Mouse (Mus musculus): Measurements from ENCODE around the gene Zfp128. TPM values are rescaled to one million over a fixed set of nuclear protein-coding genes. Genes with fewer than 3 reads are reported as not detected.
A peak's percentile ranks its signal among the peaks of the same experiment; 100 is the strongest.
"Not testable (repeated sequence)": the region's sequence is repeated elsewhere in the genome, so short reads cannot be mapped to it uniquely, and the experiment has no call there.

The Zfp128 gene
- polyA plus RNA-seq, 2 experiments, result 0.39 to 0.49 TPM

DNA sequence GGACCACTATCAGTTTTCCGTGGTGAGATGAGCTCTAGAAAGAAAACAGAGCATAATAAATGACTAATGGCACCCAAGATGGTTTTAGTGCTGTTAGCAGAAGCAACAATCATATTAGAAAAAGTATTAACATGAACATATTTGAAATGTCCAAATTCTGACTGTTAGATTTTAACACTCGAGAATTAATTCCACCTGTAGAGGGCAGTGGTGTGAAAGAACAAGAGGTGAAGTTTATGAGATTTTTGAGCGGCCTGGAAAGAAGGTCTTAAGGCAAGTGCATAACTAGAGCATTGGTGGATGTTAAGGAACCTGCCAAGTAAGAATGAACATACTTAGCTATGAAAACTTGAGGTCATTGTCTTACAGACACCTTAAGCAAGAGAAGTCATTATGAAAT is 6.7 kb upstream of the Zfp128 start:
- no peaks in the 10 kb centered on the region for H3K9me3 ChIP-seq (ENCODE audit: control insufficient read depth, low read length)
- no peaks in the 10 kb centered on the region for H3K27me3 ChIP-seq (ENCODE audit: control insufficient read depth, insufficient read depth, low read length)
- no peak for ATAC-seq (ENCODE audit: insufficient read depth)
- DNase-seq (ENCODE audit: low read depth in 3 of 3, low spot score in 3 of 3), result peak in 2 of 3 experiments; percentile 24 to 33
- H3K4me3 ChIP-seq (ENCODE audit: insufficient read depth in 1 of 2, low read depth in 2 of 2, low read length in 2 of 2), result no peak overlapping the region
- no peak overlapping the region for H3K9ac ChIP-seq (replicated peaks)
- H3K36me3 ChIP-seq (replicated peaks; ENCODE audit: control insufficient read depth, insufficient read depth, low read depth), result no peaks in the 10 kb centered on the region
- 11% methylated on average over 3 of the region's 3 CpGs for WGBS (ENCODE audit: insufficient replicate concordance)
- no peak overlapping the region for H3K27ac ChIP-seq
- no peak overlapping the region for H3K4me2 ChIP-seq (ENCODE audit: low read depth)
- H3K4me1 ChIP-seq (replicated peaks; ENCODE audit: control insufficient read depth in 2 of 2, insufficient read depth in 2 of 2, low read length in 1 of 2), result no peaks in the 10 kb centered on the region
- peak; percentile 18; the same call in 1 of the 2 replicates for TF ChIP-seq CTCF (IDR thresholded peaks at IDR 0.05; ENCODE audit: low read depth)
- TF ChIP-seq EP300 (IDR thresholded peaks at IDR 0.05; ENCODE audit: low read depth), result no peak

DNA sequence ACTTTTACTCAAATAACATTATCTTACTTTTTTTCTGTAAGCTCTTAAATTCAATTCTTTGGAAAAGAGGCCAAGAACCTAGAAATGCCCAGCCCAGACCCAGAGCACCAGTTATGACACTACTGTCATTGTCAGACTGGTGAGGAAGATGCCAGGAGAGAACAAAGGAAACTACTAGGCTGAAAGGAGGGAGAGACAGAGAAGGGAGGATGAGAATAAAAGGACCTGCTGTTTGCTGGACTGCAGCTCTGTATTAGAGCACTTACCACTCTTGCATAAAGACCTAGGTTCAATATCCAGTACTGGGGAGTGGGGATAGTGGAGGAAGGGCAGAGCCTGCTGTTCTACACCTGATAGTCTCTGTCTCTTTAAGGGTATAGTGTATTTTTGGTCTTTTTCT is 941 bp upstream of the Zfp128 start:
- no peak overlapping the region for H3K4me2 ChIP-seq (ENCODE audit: low read depth)
- no peak for ATAC-seq (ENCODE audit: insufficient read depth)
- DNase-seq (ENCODE audit: low read depth in 3 of 3, low spot score in 3 of 3), result no peak
- no peak overlapping the region for H3K4me3 ChIP-seq (ENCODE audit: insufficient read depth in 1 of 2, low read depth in 2 of 2, low read length in 2 of 2)
- no peaks in the 10 kb centered on the region for H3K27me3 ChIP-seq (ENCODE audit: control insufficient read depth, insufficient read depth, low read length)
- peaks cover 0 to 6% of the 10 kb centered on the region in 2 experiments; a peak in 1 of 4 replicates for H3K4me1 ChIP-seq (replicated peaks; ENCODE audit: control insufficient read depth in 2 of 2, insufficient read depth in 2 of 2, low read length in 1 of 2)
- H3K36me3 ChIP-seq (replicated peaks; ENCODE audit: control insufficient read depth, insufficient read depth, low read depth), result no peaks in the 10 kb centered on the region
- H3K9ac ChIP-seq (replicated peaks), result no peak overlapping the region
- H3K9me3 ChIP-seq (ENCODE audit: control insufficient read depth, low read length), result no peaks in the 10 kb centered on the region
- no peak overlapping the region for H3K27ac ChIP-seq
- no peak for TF ChIP-seq EP300 (IDR thresholded peaks at IDR 0.05; ENCODE audit: low read depth)
- TF ChIP-seq CTCF (IDR thresholded peaks at IDR 0.05; ENCODE audit: low read depth), result no peak

DNA sequence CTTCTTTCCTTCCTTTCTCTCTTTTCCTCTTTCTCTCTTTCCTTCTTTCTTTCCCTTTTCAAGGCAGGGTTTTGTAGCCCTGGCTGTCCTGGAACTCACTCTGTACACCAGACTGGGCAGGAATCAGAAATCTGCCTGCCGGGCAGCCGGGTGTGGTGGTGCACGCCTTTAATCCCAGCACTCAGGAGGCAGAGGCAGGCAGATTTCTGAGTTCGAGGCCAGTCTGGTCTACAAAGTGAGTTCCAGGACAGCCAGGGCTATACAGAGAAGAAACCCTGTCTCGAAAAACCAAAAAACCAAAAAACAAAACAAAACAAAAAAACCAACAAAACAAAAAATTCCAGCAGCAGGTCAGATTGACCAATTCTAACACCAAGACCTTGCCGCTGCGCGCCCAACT is 480 bp upstream of the Zfp128 start:
- 30% methylated on average over 8 of the region's 8 CpGs for WGBS (ENCODE audit: insufficient replicate concordance)
- H3K27me3 ChIP-seq (ENCODE audit: control insufficient read depth, insufficient read depth, low read length); H3K27ac ChIP-seq; H3K9me3 ChIP-seq (ENCODE audit: control insufficient read depth, low read length); ATAC-seq (ENCODE audit: insufficient read depth); H3K4me1 ChIP-seq (replicated peaks; ENCODE audit: control insufficient read depth in 2 of 2, insufficient read depth in 2 of 2, low read length in 1 of 2); H3K9ac ChIP-seq (replicated peaks); H3K36me3 ChIP-seq (replicated peaks; ENCODE audit: control insufficient read depth, insufficient read depth, low read depth); DNase-seq (ENCODE audit: low read depth in 3 of 3, low spot score in 3 of 3): not testable (repeated sequence)
- H3K4me3 ChIP-seq (ENCODE audit: insufficient read depth in 1 of 2, low read depth in 2 of 2, low read length in 2 of 2), result peak overlapping the region; percentile 57 to 59
- H3K4me2 ChIP-seq (ENCODE audit: low read depth), result peak overlapping the region; percentile 72

DNA sequence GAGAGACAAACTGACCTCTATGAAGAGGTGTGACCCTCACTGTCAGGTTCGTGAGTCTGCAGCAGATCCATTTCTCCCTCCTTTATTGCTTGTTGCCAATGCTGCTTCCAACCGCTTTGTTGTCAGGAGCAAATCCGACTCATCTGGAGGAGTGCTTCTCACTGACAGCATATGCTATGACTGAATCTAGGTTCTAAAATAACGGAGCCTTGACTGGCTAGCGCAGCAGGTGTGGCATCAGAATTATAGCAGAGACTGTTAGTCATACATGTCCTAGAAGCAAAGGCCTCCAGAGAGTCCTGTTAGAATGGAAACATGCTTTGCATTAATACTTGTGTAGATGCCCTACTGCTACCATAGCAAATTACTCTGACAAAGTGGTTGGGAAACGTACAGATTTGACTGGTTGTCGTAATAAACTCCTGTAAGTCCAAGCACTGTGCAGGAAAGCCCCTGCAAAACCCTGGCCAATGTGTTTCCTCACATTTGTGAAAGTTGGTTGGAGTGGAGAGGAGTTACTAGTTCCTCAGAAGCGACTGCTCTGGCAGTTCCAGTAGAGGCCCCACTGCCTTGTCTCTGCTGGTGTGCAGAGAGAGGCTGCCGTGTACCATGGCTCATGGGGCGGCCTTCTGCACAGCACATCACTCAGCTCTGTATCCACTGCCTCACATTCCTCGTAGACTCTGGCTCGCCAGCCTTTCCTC is 5.7 kb downstream of the Zfp128 start:
- 77% methylated on average over 12 of the region's 12 CpGs for WGBS (ENCODE audit: insufficient replicate concordance)
- no peaks in the 10 kb centered on the region for H3K36me3 ChIP-seq (replicated peaks; ENCODE audit: control insufficient read depth, insufficient read depth, low read depth)
- no peak overlapping the region for H3K27ac ChIP-seq
- no peak overlapping the region for H3K4me2 ChIP-seq (ENCODE audit: low read depth)
- peaks cover 0 to 1% of the 10 kb centered on the region in 2 experiments; a peak in 1 of 4 replicates for H3K4me1 ChIP-seq (replicated peaks; ENCODE audit: control insufficient read depth in 2 of 2, insufficient read depth in 2 of 2, low read length in 1 of 2)
- no peak overlapping the region for H3K4me3 ChIP-seq (ENCODE audit: insufficient read depth in 1 of 2, low read depth in 2 of 2, low read length in 2 of 2)
- no peaks in the 10 kb centered on the region for H3K27me3 ChIP-seq (ENCODE audit: control insufficient read depth, insufficient read depth, low read length)
- TF ChIP-seq CTCF (IDR thresholded peaks at IDR 0.05; ENCODE audit: low read depth), result no peak
- TF ChIP-seq EP300 (IDR thresholded peaks at IDR 0.05; ENCODE audit: low read depth), result no peak
- H3K9ac ChIP-seq (replicated peaks), result no peak overlapping the region
- ATAC-seq (ENCODE audit: insufficient read depth) (no peak), DNase-seq (ENCODE audit: low read depth in 3 of 3, low spot score in 3 of 3) (no peak)
- H3K9me3 ChIP-seq (ENCODE audit: control insufficient read depth, low read length), result no peaks in the 10 kb centered on the region

DNA sequence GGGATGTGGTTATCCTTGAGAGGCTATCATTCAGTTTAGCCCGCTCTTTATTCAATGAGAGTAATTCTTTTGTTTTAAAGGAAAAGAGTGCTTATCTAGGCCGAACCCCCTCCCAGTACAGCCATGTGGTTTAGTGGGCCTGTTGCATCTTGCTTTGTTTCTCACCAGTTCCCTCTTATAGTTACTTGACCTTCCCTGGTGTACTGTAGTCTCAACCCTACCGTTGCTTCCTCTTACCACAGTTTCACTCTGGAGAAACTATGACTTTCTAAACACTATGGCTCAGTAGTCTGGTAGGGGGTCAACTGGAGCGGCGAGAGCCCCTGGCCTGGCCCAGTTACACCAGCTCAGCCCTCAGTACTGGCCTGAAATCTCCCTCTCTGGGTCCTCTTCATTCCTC is 6.6 kb downstream of the Zfp128 start:
- 76% methylated on average over 5 of the region's 5 CpGs for whole genome bisulfite sequencing (ENCODE audit: insufficient replicate concordance)
- Histone ChIP-seq H3K27me3 (ENCODE audit: control insufficient read depth, insufficient read depth, low read length) (no peaks in the 10 kb centered on the region), H3K9ac (replicated peaks) (no peak overlapping the region), H3K27ac (no peak overlapping the region), H3K36me3 (replicated peaks; ENCODE audit: control insufficient read depth, insufficient read depth, low read depth) (no peaks in the 10 kb centered on the region), H3K4me3 (ENCODE audit: insufficient read depth in 1 of 2, low read depth in 2 of 2, low read length in 2 of 2) (no peak overlapping the region), H3K9me3 (ENCODE audit: control insufficient read depth, low read length) (no peaks in the 10 kb centered on the region), H3K4me1 (replicated peaks; ENCODE audit: control insufficient read depth in 2 of 2, insufficient read depth in 2 of 2, low read length in 1 of 2) (no peaks in the 10 kb centered on the region), H3K4me2 (ENCODE audit: low read depth) (no peak overlapping the region)
- DNase-seq (ENCODE audit: low read depth in 3 of 3, low spot score in 3 of 3) (no peak), ATAC-seq (ENCODE audit: insufficient read depth) (no peak)
- no peak for TF ChIP-seq EP300 (IDR thresholded peaks at IDR 0.05; ENCODE audit: low read depth)
- no peak for TF ChIP-seq CTCF (IDR thresholded peaks at IDR 0.05; ENCODE audit: low read depth)

Data from liver, embryonic 14.5 days (tissue).